Mouse (Mus musculus) gastrocnemius, postnatal 36 days (tissue): ENCODE data around the gene Dab2ip. TPM values are rescaled to one million over a fixed set of nuclear protein-coding genes. Genes with fewer than 3 reads are reported as not detected.

Experiments used
- DNase-seq, 2 experiments: peaks; one replicate each; pipeline ENCODE4 v3.0.0; 2022
- intact Hi-C: fragments of 180-260 bp; cut with DNase I; formaldehyde crosslinking; loops from one replicate; pipeline ENCODE4 v1.15.1; 2025
- total RNA-seq, 2 experiments: library from RNA; stranded (reverse); gene quantifications; 2 replicates each; pipeline ENCODE4 v1.2.3; 2021

The Dab2ip gene
- total RNA-seq, 2 experiments from 2014 or later, result 37.6 to 46.5 TPM

DNA sequence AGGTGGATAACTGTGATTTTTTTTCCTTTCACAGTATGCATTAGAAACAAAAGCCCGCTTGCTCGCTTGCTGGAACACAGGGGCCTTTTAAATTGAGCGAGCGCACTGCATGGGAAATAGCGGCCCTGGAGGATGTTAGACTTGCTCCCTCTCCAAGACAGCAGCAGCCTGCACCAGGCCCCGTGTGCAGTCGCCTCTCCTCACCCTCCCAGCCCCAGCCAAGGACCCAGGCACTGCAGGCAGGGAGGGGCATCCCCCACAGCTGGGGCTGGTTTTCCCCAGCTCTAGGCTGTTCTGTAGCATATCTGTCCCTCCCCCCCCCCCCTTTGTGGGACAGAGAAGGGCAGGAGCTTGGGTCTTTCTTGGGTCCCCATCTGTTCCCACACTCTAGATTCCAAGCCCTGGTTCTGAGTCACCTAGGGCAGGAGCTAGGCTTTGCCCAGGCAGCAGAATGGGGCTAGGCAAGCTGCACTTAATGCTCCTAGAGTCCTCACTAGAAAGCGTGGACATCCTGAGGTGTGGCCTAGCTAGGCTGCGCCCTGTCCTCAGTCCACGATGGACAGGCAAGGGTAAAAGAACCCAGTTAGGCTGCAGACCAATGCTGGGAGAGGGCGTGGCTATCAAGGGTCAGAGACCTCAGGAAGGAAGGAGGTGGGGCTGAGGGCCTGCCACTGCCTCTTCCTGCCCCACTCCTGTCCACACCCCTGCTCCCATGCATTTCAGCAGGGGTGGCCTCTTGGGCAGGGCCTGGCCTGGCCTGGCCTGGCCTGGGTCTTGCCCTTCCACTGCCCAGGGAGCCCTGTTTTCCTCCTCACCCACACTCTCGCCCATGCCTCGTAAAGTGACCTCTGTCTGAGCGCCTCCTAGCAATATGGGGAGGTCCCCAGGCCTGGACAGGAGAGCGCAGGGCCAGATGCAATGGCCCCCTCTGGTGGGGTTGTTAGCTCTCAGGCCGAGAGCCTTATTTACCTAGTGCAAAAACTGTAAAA is 171.3 kb downstream of the Dab2ip start:
- intact Hi-C loops, result loop anchor here (5.0 kb wide), 1 partner anchor 182 kb away; no protein-coding TSS in a partner anchor
- peak; percentile 47 to 57 for DNase-seq

DNA sequence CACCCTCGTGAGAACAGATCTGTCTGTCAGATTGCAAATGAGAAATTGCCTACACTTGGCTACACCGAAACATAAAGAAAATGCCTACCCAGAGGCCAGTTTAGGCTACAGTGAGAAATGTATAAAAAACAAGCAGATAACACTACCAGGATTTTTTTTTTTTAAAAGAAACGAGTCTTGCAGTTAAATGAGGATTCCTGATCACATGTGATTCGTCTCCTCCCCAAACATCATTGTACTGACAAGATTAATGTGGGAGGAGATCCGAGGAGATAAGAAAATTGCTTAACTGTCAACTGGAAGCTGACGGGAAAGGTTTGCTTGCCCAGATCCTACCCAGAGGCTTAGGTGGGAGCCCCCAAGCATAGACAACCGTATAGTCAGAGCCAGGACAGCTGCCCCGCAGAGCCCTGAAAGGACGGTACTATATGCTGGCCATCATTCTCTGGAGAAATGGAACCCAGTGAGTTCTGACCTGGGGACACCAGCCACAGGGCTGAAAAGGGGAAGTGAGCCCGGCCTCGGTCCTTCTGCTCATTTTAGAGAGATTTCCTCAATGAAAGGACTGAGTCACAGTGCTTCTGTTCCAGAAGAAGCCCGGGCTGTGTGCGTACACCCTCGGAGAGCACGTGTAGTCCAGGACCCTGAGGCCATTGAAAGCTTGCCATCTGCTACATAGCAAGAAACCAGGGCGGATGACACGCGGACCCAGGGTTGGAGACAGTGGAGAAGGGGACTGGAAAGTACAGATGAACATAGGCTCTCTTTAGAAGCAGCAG is 173.8 kb downstream of the Dab2ip start:
- intact Hi-C loops, result loop anchor here (5.0 kb wide), 1 partner anchor 185 kb away; no protein-coding TSS in a partner anchor
- DNase-seq, result no peak

DNA sequence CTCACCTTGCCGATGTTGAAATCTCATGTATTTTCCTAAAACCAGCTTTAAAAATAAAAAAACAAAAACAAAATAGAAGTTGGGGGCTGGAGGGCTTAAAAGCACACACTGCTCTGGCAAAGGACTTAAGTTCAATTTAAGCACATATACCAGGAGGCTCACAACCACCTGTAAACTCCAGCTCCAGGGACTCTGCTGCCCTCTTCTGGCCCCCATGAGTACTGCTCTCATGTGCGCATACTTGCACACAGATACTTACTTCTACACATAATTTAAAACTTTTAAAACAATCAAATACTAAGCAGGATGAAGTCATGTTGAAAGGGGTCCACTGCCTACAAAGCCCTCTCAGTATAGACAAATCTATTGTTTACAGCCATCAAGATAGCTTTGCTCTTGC is 176.9 kb downstream of the Dab2ip start:
- no peak for DNase-seq
- intact Hi-C loops, result no loop called here

DNA sequence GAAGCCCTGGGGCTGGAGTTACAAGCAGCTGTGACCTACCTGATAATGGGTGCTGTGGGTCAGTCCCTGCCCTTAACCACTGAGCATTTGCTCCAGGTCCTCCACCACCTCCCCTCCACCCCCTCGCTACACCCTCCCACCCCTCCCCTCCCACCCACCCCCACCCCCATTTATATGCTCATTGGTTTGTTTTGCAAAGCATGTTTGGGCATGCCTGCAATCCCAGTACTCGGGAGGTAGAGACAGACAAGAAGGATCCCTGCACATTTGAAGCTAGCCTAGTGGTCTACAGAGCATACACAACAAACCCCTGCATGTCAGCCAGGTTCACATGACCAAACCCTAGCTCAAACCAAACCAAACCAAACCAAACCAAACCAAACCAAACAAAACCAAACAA is 178.0 kb downstream of the Dab2ip start:
- intact Hi-C loops, result no loop called here
- no peak for DNase-seq

DNA sequence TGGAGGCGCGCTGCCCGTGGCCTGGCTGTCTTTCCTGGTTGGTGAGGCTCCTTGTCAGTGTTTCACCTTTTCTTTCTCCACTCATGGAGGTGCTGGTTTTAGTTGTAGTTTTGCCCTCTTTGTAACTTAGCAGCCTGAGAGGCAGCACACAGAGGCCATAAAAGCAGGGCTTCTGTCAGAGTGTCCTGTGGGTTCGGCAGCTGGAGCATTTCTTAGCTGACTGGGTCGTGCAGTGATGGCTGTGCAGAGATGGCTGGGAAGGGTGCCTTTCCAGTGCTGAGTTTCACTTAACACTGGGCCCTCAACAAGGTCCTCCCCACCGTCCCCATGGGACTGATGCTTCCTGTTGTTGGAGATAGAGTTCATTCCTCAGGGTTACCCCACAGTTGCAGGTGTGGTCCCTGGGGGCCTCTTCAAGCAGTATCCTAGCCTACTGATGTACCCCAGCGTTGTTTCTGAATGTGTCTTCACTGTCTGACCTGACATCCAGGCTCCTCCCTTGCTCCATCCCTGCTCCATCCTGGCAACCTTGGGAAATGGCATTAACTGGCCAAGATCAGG is 179.5 kb downstream of the Dab2ip start:
- intact Hi-C loops, result no loop called here
- DNase-seq, result no peak

DNA sequence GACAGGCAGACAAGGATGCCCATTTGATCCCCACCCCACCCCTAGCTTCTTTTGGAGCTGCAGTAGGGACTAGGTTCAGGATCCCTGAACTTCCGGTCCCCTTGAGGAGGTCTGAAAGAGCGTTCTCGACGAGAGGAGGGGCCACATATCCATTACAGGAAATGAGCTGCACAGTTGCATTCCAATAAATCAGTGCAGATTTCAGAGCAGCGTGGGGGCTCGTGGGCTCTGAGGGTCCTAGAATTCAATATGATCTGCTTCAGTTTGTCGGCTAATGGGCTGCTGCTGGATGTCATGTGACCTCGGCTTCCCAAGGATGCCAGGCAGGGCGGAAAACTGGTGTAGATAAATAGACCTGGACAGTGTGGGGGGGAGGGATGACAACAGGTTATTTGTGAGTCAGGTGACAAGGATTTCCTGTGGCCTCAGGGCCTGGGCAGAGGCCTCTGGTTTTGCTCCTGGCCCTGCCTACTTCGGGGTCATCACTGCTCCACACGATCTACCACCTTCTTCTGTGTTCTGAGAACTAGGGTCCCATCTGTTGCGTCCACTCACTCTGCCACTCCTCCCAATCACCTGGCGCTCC is 181.7 kb downstream of the Dab2ip start:
- intact Hi-C loops, result no loop called here

DNA sequence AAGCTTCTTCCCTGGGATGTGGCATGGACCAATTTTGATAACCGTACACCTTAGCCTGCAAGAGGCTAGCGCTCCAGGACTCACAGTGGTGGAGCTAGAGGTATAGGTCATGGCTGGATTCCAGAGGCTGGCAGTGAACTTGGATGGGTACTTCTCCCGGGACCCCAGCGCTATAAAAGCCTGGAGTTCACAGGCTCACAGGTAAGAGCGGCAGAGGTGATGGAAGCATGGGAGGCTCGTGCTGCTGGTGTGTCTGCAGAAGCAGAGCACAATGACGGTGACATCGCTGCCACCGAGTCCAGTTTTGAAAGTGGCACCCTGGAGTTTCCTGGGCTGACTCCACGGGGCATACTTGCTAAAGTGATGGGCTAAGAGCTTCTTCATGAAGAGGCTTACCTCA is 187.8 kb downstream of the Dab2ip start:
- intact Hi-C loops, result no loop called here
- no peak for DNase-seq

More for the DNA sequence above, 181.7 kb downstream of the Dab2ip start:
- DNase-seq, result no peak

DNA sequence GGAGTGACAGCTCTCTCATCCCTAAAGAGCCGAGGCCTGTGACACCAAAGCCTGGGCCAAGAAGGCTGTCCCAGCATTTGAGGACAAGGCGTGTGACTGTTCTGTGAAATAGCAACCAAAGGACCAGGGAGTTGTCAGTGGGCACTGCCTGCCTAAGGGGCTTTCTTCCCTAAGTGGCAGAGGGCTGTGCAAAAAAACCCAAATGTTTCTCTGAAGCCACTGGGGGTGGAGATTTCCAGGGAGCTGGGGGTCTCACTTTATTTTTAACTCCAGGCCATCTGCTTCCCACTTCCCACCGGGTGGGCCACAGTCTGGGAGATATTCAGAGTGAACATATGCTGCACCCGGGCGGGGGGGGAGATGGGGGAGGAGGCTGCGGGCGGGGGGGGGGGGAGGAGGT is 188.6 kb downstream of the Dab2ip start:
- no peak for DNase-seq
- intact Hi-C loops, result no loop called here

DNA sequence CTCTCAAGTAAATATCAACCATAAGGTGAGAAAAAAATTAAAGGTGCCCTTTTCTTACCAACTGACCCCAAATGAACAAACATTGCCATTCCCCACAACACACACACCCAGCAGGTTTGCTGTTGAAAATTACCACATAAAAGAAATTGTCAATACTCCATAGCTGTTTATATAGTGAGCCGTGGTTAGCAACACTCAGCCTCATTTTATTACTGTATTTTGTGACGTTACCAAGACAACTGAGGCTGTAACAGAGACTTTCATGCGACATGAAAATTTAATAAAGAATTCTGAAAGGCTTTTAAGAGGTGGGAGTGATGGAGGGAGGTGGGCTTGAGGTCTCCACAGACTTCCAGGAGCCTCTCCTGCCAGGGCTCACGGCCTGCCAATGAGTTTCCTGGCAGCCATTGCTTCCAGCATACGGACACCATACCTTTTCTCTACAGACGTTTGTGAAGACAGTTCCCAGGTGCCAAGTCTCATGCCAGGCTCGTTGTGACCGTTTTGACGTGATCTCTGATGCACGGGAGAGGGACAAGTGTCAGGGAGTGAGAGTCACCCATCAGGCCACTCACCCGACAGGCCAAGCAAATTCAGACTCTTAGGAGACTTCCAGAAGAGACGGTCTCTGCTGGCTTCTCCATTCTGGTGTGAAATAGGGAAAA is 189.4 kb downstream of the Dab2ip start:
- intact Hi-C loops, result no loop called here
- DNase-seq, result no peak

DNA sequence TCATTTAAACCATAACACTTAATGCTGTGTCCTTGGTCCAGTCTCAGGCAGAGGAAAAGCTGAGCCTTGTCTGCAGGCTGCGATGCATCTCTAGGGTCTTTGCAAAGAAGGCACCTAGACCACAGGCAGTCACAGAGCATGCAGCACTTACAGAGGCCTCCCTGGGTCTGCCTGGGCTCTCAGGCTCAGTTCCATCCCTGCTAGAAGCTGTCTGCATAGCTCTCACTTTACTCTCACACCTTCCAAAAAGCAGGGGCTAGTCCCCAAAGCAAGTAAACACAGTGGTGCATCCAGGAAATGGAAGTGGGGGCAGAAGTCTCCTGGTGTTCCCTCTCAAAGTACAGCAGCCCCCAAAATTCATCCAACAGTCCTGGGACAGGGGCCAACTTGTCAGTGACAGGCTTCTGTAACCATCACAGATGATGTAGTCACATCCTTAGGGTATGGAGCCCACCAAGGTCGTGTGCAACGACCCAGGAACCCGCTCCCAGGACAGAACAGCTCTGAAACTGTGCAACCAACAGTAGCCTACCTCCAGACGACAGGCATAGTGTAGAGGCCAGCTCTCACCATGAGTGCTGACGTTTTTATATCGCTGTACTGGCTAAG is 192.6 kb downstream of the Dab2ip start:
- intact Hi-C loops, result no loop called here
- DNase-seq, result no peak

DNA sequence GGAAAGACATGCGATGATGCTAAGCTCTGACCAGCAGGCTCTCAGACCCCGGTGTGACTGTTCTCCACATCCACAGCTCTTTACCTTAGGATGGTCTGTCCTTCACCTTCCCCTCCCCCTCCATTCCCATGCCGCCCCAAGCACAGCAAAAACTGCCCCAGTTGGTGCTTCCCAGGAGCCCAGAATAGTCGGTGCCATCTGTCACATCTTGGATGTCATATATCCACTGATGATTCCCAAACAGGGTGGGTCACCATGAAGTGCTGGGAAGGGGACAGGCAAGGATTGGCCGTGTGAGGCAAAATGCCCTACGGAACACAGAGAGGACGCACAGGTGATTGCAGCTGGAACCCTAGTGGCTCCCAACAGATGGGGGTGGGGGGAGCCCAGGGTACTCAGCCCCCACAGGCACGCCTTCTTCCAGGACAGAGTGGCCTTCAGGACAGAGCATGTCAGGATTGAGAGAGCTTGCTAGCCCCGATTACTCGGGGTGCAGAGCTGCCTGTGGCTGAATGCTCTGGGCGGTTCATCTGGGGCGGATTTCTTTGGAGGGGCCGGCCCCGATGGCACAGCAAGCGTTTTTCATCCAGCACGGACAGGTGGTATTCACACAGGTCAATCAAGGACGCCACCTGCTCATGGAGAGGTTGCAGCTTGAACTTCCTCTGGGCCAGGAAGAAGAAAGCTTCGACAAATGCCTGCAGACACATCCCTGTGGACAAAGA is 193.9 kb downstream of the Dab2ip start:
- DNase-seq, result no peak
- intact Hi-C loops, result no loop called here

DNA sequence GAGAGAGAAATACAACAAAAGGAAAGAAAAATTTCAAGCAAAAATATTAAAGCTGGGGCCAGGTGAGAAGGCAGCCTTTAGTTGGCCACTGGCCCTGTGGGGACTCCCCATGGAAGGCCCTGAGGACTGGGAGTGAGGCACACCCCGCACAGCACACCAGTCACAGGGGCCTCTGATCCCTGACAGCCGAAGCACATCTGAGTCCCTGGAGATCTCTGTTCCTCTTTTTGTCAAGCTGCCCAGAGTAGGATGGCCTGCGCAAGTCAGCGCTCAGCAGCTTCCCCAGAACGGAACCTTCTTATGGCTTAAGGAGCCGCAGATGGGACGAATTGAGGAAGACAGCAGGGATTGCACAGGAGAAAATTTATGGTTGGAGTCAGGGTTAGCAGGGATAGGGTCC is 198.4 kb downstream of the Dab2ip start:
- intact Hi-C loops, result no loop called here
- DNase-seq, result no peak

DNA sequence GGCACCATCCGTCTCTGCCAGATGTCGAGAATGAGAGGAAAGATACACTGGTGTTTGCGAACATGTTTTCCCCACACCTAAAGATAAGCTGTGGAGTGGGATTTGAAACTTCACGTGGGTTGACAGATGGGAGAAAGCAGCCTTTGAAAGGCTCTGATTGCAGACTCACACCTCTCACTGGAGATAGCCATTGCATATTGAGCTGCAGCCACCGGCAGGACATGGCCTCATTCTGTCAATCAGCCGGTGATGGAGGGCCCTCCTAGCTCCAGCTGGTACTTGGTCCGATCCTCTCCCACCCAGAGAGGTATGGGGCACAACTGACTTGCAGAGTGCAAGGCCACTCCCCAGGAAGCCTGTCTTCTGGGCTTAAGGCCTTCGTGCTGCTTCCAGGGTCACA is 202.3 kb downstream of the Dab2ip start:
- no peak for DNase-seq
- intact Hi-C loops, result no loop called here

DNA sequence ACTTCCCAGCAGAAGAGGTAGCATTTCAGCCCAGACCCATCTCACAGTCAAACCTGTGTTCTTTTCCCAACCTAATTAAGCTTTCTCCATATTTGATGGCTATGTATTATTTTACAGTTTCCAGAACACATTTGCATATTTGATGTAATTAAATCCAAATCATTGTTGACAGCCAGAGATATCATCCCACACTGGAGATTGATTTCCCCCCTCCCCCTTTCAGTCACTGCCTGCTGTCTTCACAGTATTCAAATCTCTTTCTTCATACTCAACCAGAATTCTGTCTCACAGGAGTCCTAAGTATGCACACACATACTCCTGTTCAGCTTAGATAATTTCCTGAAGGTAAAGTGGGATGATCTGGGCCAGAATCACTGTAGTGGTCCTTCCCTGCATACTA is 202.8 kb downstream of the Dab2ip start:
- intact Hi-C loops, result no loop called here
- DNase-seq, result no peak

DNA sequence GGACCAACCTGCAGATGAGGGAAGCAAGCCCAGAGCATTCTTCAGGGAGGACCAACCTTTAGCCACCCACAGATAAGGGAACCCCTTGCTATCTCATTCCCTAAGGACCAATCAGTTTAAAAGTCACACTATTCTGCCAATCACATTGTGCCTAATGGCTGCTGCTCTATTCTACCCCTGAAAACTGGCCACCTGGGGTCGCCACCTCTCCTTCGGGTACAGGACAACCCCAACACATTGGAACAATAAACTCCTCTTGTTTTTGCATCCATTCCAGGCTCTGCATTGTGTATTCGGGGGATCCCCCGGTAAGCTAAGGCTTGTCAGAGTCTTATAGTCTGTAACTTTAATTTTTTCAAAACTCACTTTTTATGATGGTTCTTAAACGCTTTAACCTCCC is 203.4 kb downstream of the Dab2ip start:
- intact Hi-C loops, result no loop called here
- DNase-seq, result no peak

DNA sequence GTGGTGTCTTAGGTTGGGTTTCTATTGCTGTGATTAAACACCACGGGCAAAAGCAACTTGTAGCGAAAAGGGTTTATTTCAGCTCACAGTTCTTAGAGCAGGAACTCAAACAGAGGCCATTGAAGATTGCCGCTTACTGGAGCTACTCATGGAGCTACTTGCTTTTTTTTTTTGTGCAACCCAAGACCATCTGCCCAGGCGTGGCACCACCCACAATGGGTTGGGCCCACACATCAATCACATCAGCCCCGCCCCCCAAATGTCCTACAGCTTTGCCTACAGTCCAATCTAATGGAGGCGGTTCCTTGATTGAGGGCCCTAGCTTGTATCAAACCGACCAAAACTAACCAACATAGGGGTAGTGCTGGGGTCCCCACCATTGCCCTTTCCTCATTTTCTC is 205.8 kb downstream of the Dab2ip start:
- no peak for DNase-seq
- intact Hi-C loops, result no loop called here

DNA sequence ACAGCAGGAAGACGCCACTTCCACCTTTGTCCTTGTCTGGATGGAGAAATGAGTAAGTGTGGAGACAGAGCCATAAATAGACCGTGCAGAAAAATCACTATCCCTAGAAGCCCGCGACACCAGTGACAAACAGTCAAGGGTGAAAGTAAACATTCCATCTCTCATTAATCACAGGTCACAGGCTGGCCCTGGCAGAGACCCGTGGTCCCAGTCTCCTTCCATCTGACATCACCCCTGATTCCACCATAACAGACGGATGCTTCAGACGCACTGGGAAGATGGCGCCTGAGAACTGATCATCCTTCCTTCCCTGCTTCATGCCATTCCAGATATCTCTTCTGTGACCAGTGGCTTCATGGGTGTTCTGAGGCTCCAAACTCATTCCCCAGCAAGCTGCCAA is 206.3 kb downstream of the Dab2ip start:
- intact Hi-C loops, result no loop called here
- DNase-seq, result no peak

DNA sequence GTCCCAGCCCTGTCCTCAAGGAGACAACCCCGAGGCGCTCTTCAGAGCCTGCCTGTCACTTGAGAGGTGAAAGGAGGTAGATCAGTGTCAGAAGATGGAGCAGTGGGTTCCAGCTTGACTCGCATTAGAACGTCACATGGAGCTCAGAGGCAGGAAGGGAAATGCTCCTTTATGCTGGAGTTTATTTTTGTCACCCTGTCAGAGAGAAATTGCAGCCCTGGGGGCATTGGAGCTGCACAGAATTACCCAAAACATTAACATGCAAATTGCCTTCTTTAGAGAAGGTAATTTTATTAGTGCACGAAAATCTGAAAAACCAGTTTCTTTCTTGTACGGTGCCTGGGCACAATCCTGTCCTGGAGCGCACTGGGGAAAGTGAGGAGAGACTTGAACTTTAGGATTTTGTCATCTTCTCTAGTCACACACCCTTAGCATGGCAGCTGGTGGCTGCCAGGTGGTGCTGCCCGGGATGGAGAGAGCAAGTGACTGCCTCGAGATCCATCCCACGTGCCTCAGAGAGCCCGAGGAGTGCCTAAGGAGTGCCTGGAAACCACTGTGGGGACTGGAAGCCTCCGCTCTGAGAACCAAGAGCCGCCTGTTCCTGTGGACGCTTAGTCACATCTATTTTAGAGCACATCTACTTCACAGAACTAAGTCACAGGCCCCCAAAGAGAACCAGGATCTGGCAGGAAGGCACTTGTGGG is 209.9 kb downstream of the Dab2ip start:
- DNase-seq, result no peak
- intact Hi-C loops, result no loop called here
